Mouse (Mus musculus) kidney, postnatal 36 days (tissue): ENCODE data around the gene Strn.

Experiments
- DNase-seq, 2 experiments: peaks; one replicate each; pipeline ENCODE4 v3.0.0; 2021 to 2022; ENCODE audit warnings: mixed read lengths in 2 of 2

Gene Strn

DNA sequence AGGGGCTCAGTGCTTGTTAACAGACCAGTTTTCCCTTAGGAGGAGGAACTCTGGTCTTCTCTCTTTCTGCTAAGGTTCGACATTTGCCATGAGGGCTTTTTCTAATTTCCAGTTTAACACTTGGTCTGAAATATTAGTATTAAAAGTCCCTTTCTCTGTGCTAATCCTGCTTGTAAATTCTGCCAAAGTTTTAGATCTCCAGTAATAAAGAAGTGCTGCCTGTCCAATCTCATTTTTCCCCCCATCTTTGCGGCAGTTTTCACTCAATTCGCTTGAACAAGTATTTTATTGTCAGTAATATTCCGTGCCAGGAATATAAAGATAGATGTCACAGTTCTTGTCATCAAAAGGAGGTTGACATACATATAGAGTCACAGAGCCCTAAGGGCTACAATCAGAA lies at the start of gene Strn:
Strn (minus strand) TSS at position 101 of the 400 bp plus-strand sequence.
- DNase-seq: no peak

DNA sequence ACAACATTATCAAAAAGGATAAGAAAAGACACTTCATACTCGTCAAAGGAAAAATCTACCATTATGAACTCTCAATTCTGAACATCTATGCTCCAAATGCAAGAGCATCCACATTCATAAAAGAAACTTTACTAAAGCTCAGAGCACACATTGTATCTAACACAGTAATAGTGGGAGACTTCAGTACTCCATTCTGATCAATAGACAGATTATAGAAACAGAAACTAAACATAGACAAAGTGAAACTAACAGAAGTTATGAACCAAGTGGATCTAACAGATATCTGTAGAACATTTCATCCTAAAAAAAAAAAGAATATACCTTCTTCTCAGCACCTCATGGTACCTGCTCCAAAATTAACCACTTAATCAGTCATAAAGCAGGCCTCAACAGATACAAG lies 41.8 kb upstream of the Strn start:
- DNase-seq: no peak

DNA sequence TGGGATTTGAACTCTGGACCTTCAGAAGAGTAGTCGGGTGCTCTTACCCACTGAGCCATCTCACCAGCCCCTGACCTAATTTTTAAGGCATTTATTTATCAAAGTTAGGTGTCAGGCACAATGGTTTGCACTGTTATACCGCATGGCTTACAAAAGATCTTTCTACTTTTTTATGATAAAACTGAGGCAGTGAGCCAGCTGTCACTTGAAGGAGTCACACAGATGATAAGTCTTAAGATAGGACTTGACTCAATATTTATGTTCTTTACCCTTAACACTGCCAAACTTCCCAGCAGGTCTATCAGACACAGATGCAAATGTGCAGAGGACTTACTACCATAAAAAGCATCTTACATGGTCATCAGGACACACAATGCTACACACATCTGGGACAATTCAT lies 35.3 kb upstream of the Strn start:
- DNase-seq: no peak

DNA sequence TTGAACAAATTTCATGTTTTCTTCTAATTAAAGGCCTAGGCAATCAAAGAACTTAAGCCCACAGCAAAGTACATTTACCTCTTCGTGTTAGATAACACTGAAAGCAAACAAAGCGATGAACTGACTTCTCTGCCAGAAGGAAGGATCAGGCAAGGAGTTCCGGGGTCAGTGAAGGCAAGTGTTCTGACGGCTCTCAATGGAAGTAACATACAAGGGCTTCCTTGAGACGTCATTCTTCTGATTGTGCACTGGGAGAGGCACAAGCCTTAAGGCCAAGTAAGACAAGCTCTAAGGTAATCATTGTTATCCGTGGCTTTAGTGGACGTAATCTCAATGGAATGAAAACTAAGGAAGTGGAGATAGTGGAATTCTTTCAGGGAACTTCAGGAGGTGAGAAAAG lies 33.9 kb upstream of the Strn start:
- no peak for DNase-seq

DNA sequence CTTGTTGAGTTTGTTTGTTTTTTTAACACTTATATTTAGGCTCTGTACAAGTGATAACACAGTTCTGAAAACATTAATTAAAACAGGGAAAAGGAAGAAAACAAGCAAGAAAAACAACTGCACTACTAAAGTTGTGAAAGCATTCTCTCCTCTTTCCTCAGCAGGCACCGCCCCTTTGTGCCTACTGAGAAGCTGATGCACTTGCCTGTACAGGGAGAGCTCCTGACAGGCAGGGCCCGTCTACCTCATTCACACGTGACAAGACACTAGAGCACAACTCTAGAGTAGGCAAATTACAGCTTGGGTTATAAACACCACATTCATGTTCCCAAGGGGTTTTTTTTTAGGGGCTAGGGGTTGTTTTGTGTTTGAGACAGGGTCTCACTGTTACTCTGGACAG lies 32.3 kb upstream of the Strn start:
- DNase-seq: no peak

DNA sequence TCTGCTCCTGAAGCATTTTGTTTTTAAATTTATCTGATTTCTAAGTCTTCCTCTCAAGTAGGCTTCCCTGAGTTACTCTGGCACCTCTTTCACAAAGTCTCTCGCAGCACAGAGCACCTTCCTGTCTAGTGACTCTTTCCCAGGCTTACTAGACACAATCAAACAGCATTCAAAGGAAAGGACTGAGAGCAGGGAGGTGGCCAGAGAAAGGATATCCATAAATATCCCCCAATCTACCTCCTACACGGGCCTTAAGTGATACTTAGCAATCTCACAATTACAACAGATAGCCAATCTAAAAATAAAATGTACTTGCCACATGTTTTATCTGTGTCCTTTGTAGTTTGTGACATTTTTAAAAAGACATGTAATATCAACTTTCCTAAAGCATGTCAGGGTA lies 31.9 kb upstream of the Strn start:
- DNase-seq: no peak

DNA sequence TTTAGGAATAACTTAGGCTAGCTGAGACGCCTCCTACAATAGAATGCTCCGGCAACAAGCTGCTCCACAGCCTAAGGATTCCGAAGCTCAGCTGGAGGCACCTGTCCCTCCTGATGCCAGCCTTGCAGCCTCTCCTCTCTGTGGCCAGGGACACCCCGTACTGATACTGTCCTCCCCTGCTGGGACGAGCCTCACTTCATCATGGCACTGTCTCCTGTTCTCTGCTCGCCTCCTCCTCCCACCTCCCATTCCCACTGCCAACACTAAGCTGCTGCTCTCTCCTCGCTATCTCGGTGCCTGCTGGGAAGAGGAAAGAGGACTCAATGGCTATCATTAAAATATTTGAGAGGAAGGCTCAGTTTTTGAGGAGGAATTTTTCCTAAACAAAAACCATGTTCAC lies 30.6 kb upstream of the Strn start:
- no peak for DNase-seq

DNA sequence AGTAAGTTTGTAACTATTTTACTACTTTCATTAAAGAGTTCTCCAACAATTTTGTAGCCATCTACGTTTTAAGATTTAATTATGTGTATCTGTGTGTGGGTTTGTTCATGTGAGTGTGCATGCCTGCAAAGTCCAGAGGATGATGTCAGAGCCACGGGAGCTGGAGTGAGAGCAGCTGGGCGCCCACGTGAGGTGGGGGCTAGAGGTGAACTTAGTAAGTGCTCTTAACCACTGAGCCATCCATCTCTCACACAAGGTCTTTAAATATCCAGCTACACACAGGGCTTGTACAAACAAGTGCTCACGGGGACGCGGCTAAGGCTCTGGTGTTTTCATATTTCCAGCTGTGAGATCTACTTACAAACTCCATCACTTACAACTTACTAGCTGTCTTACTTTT lies 29.1 kb upstream of the Strn start:
- DNase-seq: no peak

DNA sequence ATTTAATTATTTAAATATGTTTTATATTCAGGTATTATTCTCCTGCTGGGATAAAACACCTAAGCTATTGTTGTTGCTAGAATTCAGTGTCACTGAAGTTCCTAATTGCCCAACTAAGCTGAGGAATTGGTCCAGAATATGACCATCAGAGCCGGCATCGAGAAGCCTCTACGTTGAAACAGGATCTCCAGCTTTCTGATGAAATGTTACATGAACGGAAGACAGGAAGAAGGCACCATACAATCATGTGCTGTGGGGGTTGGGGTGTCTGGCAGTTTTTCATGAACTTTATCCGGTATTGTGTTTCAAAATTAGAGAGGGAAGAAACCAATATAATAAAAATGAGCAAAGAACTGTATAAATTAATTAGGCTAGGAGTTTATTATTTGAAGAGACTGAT lies 26.3 kb upstream of the Strn start:
- no peak for DNase-seq

DNA sequence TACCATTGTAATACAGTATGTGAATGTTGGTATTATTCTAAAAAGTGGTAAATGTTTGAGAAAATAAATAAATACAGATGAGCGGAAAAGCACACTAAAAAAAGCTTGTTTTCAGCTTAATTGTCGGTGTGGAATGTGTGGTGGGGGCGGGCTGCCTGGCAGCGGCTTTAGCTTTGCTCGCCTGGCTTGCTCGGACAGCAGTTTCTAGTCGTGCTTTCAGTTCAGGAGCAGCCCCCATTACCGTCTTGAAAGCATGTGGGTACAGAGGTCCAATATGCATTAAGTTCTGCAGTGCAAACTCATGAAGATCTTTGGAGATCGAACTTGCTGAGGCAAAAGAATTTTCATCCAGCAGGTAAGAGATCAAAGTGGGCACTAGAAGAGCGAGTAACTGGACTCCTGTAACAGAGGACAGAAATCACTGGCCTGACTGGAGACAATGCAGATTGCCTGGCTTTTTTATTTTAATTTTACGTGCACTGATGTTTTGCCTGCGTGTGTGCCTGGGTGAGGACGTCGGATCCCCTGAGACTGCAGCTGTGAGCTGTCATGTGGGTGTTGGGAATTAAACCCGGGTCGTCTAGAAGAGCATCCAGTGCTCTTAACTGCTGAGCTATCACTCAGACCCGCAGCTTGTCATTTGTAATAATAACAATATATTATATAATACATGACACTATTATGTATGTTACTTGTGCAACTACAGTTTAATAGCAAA lies 16.1 kb upstream of the Strn start:
- no peak for DNase-seq

DNA sequence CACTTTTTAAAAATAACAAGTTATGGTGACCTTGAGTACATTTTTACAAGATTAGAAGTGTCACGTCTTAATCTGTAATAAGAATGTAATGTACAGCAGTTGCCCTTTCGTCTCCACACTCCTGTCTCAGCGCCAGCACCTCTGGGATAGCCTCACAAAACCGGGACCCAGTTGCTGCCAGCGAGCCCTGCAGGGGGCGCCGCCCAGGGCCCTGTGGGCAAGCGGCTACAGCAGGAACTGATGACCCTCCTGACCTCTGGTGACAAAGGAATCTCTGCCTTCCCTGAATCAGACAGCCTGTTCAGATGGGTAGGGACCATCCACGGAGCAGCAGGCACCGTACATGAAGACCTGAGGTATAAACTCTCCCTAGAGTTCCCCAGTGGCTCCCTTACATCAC lies 15.1 kb upstream of the Strn start:
- no peak for DNase-seq

DNA sequence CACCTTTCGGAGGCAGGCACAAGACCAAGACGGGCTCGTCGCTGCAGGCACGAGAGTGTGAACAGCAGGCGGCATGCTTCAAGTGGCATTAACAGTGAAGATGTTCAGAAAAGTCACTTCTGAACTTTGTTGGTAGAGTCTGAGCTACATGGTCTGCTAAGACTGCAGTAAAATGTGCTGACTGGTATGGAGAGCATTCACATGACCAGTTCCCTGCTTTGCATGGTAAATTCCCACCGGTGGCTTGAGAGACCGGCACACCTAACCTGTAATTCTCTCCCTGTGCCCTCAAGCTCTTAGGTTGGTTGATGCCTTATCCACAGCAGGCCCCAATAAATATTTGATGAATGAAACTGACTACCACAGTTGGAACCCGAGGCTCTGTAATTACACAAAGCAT lies 11.4 kb upstream of the Strn start:
- peak in 1 of 2 experiments; percentile 23 for DNase-seq

DNA sequence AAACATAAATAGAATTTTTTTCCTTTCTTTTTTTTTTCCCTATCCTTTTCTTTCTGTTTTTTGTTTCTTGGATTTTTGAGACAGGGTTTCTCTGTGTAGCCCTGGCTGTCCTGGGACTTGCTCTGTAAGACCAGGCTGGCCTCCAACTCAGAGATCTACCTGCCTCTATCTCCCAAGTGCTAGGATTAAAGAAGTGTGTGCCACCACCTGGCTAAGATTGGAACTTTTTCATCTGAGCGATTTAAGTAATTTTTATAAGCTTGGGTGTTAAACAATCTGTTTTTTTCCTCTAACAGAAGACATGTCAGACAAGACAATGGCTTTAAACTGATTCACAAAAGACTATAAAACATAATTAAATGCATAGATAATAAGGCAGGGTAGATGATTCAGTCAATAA lies 1.4 kb upstream of the Strn start:
- peak in 1 of 2 experiments; percentile 33 for DNase-seq

DNA sequence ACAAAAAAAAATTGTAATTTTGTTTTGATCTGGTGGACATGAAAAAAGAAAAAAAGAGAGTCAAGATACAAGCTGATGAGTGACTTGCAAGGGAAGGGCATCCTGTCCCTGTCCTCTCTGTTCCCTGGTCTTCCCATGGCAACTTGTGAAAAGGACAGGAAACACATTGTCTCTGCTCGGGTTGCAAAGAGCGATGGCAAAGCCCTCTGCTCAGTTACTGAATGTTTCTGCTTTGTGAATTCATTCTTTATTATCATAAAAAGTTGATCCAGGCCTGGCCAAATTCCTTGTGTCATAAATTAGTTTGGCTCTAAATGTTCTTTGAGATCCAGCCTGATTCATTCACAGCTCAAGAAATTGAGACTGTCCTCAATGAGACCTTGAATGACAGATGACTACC lies 775 bp upstream of the Strn start:
- DNase-seq: peak in 1 of 2 experiments; percentile 33

DNA sequence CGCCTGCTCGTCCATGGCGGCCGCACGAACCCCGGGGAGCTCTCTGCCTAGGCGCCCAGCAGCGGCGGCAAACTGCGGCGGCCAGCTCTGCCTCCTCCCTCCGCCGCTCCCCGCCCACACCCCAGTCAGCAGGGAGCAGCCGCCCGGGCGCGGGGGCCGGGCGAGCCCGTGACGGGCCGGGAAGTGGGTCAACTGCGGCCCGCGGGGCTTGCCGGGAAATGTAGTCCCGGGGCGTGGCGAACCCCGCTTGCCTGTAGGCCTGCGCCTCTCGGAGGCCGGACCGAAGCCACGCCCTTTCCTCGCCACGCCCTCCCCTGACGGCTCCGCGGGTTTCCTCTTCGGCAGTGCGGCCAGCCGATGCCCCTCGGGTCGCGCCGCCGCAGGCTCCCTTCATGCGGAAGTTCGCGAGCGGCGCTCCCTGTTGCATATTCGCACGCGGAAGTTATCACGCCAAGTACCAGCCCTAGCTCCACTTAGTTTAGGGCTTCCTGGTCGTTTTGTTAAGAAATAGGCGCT lies 465 bp downstream of the Strn start:
- peak; percentile 100 for DNase-seq

DNA sequence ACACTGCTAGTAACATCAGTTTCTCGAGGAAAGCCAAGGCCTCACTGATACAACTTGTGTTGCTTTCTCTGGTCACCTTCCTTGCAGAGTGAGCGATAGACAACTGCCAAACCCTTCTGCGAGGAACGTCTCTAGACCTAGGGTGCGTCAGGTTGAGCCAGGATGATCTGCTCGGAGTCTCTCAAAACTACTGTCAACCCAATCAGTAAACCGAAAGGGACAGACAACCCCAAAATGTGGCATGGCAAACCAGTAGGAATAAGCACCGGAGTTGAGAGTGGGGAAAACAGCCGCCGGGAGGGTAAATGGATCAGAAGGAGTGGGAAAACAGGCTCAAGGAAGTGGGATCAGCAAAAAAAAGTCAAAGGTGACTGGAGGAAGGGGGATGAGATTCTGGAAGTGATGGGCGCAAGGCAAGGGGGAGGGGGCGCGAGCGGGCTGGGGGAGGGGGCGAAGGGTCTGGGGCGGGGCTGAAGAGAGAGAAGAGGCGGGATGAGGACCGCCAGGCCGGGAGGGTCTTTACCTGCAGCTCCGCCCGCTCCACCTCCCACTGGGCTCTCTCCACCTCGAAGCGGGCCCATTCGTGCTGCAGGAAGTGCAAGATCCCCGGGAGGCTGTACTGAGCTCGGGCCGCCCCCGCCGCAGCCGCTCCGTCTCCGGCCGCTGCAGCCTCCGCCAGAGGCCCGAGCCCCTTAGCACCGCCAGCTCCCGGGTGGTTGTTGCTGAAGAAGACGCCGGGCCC lies 1.1 kb downstream of the Strn start:
- no peak for DNase-seq

DNA sequence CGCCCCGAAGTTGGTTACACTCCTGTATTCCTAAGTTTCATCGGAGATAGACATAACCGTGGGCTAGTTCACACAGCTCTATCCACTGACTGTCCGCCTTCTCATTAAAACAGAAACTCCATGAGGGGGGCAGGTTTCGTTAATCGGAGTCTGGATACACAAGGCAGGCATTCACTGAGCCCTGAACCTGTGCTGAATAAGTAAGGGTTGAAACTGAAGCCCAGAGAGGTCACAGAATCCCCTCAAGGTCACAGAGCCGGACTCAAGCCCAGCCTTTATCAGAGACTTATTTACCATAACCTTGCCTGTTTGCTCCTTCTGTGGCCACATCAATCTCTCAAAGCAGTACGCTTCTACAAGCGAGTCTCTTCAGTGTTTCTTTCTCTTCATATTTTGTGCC lies 2.2 kb downstream of the Strn start:
- no peak for DNase-seq

DNA sequence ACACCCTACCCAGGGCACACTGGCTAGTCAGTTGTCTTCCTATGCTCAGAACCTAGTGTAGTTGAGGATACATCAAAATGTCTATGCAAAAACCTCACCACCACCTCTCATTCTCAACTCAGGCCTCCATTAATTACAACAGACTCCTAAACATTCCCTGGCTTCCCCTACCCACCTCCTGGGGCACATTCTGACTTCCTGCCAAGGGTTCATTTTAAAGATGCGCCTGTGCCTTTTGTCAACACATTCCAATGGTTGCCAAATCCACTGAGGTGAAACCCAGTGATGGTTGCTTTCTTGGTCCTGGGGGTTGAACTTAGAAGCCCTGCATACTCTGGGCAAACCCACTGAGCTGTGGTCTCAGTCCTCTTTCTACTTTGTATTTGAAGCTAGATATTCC lies 4.9 kb downstream of the Strn start:
- no peak for DNase-seq

DNA sequence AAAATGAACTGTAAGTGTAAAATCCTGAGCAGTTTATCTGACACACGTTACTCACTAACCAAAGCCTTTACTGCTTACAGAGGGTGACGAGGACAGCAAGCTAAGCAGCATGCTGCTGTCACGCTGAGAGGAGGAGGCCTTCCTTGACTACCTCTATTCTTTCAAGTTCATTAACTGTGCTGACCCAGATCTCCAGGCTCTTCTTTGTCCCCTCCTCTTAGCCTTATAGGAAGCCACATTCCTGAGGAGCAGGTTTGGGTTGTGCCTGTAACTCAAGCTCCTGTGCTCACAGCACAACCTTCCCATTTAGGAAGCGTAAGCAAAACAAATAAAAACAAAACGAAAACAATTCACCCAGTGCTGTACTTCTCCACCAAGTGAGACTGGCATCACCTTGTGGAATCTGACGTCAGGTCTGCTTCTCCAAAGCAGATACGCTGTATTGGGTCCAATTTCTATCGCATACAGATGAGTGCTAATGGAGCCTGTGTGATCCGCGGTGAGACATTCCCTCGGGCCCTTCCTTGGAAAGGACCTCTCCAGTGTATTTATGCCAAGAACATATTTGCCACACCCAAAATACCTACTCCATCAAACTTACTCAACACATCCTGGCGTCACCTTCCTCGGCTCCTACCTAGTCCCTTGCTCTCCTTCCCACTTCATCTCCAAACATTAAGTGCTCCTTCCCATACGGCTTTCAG lies 10.1 kb downstream of the Strn start:
- no peak for DNase-seq

DNA sequence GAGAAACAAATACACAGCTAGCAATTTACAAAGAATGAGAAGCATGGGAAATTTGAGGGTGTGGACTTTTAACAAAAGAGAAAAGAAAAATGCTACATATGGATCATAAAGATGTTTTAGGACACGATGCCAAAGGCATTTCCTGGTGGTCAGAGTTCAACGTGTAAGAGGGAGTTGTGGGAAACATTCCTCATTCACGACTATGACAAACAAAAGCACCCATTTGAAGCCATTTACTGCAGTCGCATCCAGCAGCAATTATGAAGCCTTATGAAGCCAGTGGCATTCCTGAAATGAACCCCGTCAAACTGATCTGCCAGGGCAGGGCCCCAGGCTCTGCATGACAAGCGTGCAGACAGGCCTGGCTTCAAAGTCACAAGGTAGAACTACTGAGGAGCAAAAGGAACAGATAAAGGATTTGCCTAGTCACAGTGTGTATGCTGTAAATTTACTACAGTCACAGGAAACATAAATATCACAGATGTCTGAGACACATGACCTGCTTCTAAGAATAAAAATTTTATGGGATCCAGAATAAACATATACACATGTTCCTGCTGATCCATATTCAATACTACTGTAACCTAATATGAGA lies 12.4 kb downstream of the Strn start:
- no peak for DNase-seq

DNA sequence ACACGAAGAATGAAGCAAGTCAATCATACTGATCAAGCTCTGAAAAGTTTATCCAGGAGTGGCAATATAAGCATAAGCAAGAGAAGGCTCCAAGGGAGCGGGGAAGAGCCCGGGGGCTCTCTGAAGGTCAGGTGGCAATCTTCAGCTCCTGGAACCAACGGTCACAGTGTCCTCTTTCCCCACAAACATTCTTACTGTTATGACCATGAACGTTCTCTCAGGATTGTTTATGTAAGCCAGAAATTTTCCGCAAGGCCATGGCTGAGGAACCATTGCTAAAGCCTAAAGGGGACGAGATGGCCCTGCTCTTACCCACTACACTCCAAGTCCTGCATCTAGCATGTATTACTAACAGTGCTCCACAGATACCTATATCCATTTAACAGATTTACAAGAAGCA lies 15.3 kb downstream of the Strn start:
- no peak for DNase-seq

DNA sequence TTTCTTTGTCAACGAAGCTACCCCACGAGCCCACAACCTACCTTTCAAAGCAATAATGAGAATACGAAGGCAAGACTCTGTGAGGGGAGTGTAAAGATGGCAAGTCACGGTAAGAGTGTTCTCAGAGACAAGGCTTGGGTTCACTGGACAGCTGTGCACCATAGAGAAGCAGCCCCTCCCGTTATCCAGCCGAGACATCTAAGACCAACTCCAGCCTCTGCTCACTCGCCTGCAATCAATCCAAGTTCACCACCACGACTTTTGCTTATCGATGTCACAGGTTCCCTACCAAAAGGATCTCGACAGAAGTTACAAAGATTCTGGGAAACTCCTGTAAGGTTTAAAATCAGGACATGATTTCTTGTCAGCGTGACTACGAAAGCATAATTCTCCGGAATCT lies 17.9 kb downstream of the Strn start:
- DNase-seq: no peak

DNA sequence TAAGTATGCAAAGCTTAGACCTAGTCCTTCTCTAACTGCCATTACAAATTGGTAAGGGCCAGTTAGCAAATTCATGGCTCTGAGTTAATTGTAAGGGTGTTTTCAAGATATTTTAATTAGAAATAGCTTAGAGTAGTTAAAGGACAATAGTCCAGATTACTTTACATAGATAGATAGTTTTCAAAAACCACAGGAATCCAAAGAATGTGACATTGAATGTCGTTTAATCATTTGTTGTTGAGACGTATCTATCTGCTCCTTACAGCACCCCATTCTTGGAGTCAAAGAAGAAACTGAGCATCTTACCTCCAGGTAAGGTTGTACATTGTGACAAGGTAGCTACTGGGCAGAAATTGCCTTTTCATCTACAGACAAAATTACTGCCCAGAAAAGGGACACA lies 26.7 kb downstream of the Strn start:
- DNase-seq: no peak
